Mouse (Mus musculus) embryonic fibroblast, embryonic 13.5 days (primary cell): ENCODE results near the gene Sgip1. TPM values are rescaled to one million over a fixed set of nuclear protein-coding genes. Genes with fewer than 3 reads are reported as not detected.

Experiments
- H3K27ac ChIP-seq: 2 replicates; pipeline ENCODE4 v1.5.1; 2012; ENCODE audit warnings: low read length, control low read depth, inconsistent platforms; ENCODE audit not compliant: insufficient read depth
- H3K4me1 ChIP-seq: 2 replicates; pipeline ENCODE4 v1.6.1; 2011; ENCODE audit warnings: low read length; ENCODE audit not compliant: control insufficient read depth, insufficient read depth
- H3K4me3 ChIP-seq: 2 replicates; pipeline ENCODE4 v1.5.1; 2011; ENCODE audit warnings: mild to moderate bottlenecking, control low read depth, low read length; ENCODE audit not compliant: insufficient read depth
- CTCF ChIP-seq: IDR thresholded peaks from 2 replicates; pipeline ENCODE4 v1.5.1; 2011; ENCODE audit warnings: mild to moderate bottlenecking, control low read depth, low read length, moderate library complexity, borderline replicate concordance; ENCODE audit not compliant: insufficient read depth
- POLR2A ChIP-seq: IDR thresholded peaks from 2 replicates; pipeline ENCODE4 v1.6.1; 2011; ENCODE audit warnings: low read depth, mild to moderate bottlenecking, control low read depth, low read length, moderate library complexity
- polyA plus RNA-seq: library from polyadenylated mRNA; stranded (reverse); fragments of >200 nt; gene quantifications from 2 replicates; pipeline ENCODE4 v1.2.4, GENCODE M21; 2011; ENCODE audit warnings: low read depth; ENCODE audit not compliant: missing spikeins, insufficient read length

Sgip1 gene
- polyA plus RNA-seq = 2.6 and 2.8 TPM in 2 replicates

- no peaks in the 10 kb centered on the region for H3K4me1 ChIP-seq
- TF ChIP-seq CTCF (no peak), POLR2A (no peak)
- H3K4me3 ChIP-seq = no peak within 1 kb of the TSS
- H3K27ac ChIP-seq = no peak within 1 kb of the TSS
Measured at GRCm38 (mm10) chr4:102741287-102741686, at the start of gene Sgip1. Gene Sgip1, plus strand, starts transcription at chr4:102741297.

GRCm38 (mm10) chr4:102691402-102691801, 49.7 kb upstream of the Sgip1 start:
- H3K27ac ChIP-seq = no peak overlapping the region
- TF ChIP-seq CTCF (no peak), POLR2A (no peak)

DNA sequence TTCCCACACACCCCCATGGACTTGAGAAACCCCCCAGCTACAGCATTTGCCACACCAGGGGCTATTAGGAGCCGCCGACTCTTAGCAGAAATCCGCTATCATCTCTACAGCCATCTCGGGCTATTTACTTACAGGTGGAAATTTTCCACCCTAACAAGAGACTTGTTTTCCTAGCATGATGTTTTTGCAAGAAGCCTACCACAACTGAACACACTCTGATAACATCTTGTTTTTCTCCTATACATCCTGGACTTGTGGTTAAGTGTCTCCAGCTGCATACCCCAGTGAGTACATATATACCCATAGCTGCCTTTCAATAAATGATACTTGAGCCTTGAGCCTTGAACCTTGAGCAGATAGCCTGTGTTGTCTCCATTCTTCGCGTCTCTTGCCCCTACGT, 43.1 kb upstream of the Sgip1 start:
- Histone ChIP-seq H3K4me1 (no peaks in the 10 kb centered on the region), H3K27ac (no peak overlapping the region), H3K4me3 (no peak overlapping the region)
- no peak for TF ChIP-seq CTCF
- TF ChIP-seq POLR2A = no peak

More at GRCm38 (mm10) chr4:102691402-102691801, 49.7 kb upstream of the Sgip1 start:
- Histone ChIP-seq H3K4me3 (no peak overlapping the region), H3K4me1 (no peaks in the 10 kb centered on the region)

- no peak overlapping the region for H3K27ac ChIP-seq
- TF ChIP-seq POLR2A = no peak
- TF ChIP-seq CTCF = no peak
- H3K4me1 ChIP-seq = no peaks in the 10 kb centered on the region
- H3K4me3 ChIP-seq = no peak overlapping the region
Measured at GRCm38 (mm10) chr4:102711731-102712130, 29.4 kb upstream of the Sgip1 start.

GRCm38 (mm10) chr4:102715532-102715931, 25.6 kb upstream of the Sgip1 start:
- TF ChIP-seq CTCF = no peak
- TF ChIP-seq POLR2A = no peak
- no peak overlapping the region for H3K4me3 ChIP-seq
- H3K4me1 ChIP-seq = no peaks in the 10 kb centered on the region
- no peak overlapping the region for H3K27ac ChIP-seq

- no peak for TF ChIP-seq CTCF
- TF ChIP-seq POLR2A = no peak
- Histone ChIP-seq H3K4me1 (no peaks in the 10 kb centered on the region), H3K4me3 (no peak overlapping the region), H3K27ac (no peak overlapping the region)
Measured at GRCm38 (mm10) chr4:102717123-102717828, 23.8 kb upstream of the Sgip1 start.

- no peak overlapping the region for H3K27ac ChIP-seq
- H3K4me3 ChIP-seq = no peak overlapping the region
- H3K4me1 ChIP-seq = no peaks in the 10 kb centered on the region
- TF ChIP-seq CTCF = no peak
Measured at GRCm38 (mm10) chr4:102719535-102719934, 21.6 kb upstream of the Sgip1 start.

GRCm38 (mm10) chr4:102719951-102720350, 21.1 kb upstream of the Sgip1 start:
- no peak for TF ChIP-seq CTCF
- no peak for TF ChIP-seq POLR2A

DNA sequence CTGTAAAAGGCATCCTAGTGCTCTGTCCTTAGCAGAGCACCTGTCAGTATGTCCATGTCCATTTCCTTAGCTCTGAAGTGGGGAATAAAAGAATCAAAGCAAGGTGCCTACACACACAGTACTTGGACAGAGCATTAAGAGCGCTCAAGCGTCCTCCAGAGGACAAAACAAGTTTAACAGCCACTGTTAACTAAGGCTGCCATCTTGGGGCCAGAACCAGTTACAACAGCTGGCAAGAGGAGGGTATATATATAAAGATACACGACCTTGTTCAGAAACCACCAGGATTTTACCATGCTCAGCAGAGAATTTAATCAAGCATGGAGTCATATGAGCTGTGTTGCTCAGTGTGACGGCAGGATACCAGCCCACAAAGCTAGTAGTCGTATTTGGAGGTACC, 16.7 kb upstream of the Sgip1 start:
- H3K4me1 ChIP-seq = no peaks in the 10 kb centered on the region
- H3K4me3 ChIP-seq = no peak overlapping the region
- H3K27ac ChIP-seq = no peak overlapping the region
- no peak for TF ChIP-seq CTCF
- no peak for TF ChIP-seq POLR2A

More at GRCm38 (mm10) chr4:102719951-102720350, 21.1 kb upstream of the Sgip1 start:
- Histone ChIP-seq H3K4me1 (no peaks in the 10 kb centered on the region), H3K27ac (no peak overlapping the region), H3K4me3 (no peak overlapping the region)

GRCm38 (mm10) chr4:102730976-102731375, 10.1 kb upstream of the Sgip1 start:
- no peak overlapping the region for H3K4me3 ChIP-seq
- TF ChIP-seq POLR2A (no peak), CTCF (no peak)
- H3K4me1 ChIP-seq = no peaks in the 10 kb centered on the region
- H3K27ac ChIP-seq = no peak overlapping the region
